Mouse (Mus musculus) erythroblast, embryonic 14.5 days (primary cell): ENCODE results near the gene Arl15. TPM values are rescaled to one million over a fixed set of nuclear protein-coding genes. Genes with fewer than 3 reads are reported as not detected.

Source experiments
- H3K27me3 ChIP-seq: 2 replicates; pipeline ENCODE4 v1.6.1; 2012; ENCODE audit warnings: inconsistent platforms; ENCODE audit not compliant: control insufficient read depth
- H3K36me3 ChIP-seq: 2 replicates; pipeline ENCODE4 v1.6.1; 2012; ENCODE audit warnings: mild to moderate bottlenecking, inconsistent platforms; ENCODE audit not compliant: control insufficient read depth
- H3K4me1 ChIP-seq: 2 replicates; pipeline ENCODE4 v1.6.1; 2012; ENCODE audit warnings: inconsistent platforms; ENCODE audit not compliant: control insufficient read depth
- H3K4me3 ChIP-seq: replicated peaks from 2 replicates; pipeline ENCODE3; 2012; ENCODE audit warnings: moderate library complexity, mild to moderate bottlenecking, inconsistent platforms
- H3K9me3 ChIP-seq: 2 replicates; pipeline ENCODE4 v1.6.1; 2012; ENCODE audit warnings: low read length, inconsistent platforms, mixed read lengths; ENCODE audit not compliant: control insufficient read depth
- GATA1 ChIP-seq: IDR thresholded peaks from 2 replicates; pipeline ENCODE4 v1.6.1; 2012; ENCODE audit warnings: low read length, inconsistent platforms, mixed read lengths
- TAL1 ChIP-seq: IDR thresholded peaks from 3 replicates; pipeline ENCODE4 v1.6.1; 2012; ENCODE audit warnings: low read length, inconsistent platforms, mixed read lengths
- polyA plus RNA-seq: library from polyadenylated mRNA; stranded (reverse); fragments of >175 nt; gene quantifications from 2 replicates; pipeline ENCODE4 v1.2.3, GENCODE M21; 2012

The Arl15 gene
- polyA plus RNA-seq, 1 experiment, result not detected

GRCm38 (mm10) chr13:113915700-113916099, 121.4 kb downstream of the Arl15 start:
- H3K36me3 ChIP-seq, result no peaks in the 10 kb centered on the region; the same call in none of the 2 replicates
- no peaks in the 10 kb centered on the region for H3K27me3 ChIP-seq
- no peak overlapping the region for H3K4me3 ChIP-seq
- H3K9me3 ChIP-seq, result no peaks in the 10 kb centered on the region
- TF ChIP-seq GATA1, result no peak
- TF ChIP-seq TAL1, result no peak
- no peaks in the 10 kb centered on the region for H3K4me1 ChIP-seq

GRCm38 (mm10) chr13:113916761-113917160, 122.5 kb downstream of the Arl15 start:
- Histone ChIP-seq H3K4me1 (no peaks in the 10 kb centered on the region), H3K36me3 (no peaks in the 10 kb centered on the region; the same call in none of the 2 replicates), H3K4me3 (no peak overlapping the region), H3K9me3 (no peaks in the 10 kb centered on the region), H3K27me3 (no peaks in the 10 kb centered on the region)
- TF ChIP-seq TAL1 (no peak), GATA1 (no peak)

GRCm38 (mm10) chr13:113917376-113917775, 123.1 kb downstream of the Arl15 start:
- Histone ChIP-seq H3K4me1 (no peaks in the 10 kb centered on the region), H3K36me3 (peaks cover 3% of the 10 kb centered on the region), H3K4me3 (no peak overlapping the region), H3K9me3 (no peaks in the 10 kb centered on the region), H3K27me3 (no peaks in the 10 kb centered on the region)
- TF ChIP-seq GATA1 (no peak), TAL1 (no peak)

GRCm38 (mm10) chr13:113917868-113918411, 123.6 kb downstream of the Arl15 start:
- H3K4me3 ChIP-seq, result no peak overlapping the region
- H3K36me3 ChIP-seq, result peaks cover 5% of the 10 kb centered on the region

GRCm38 (mm10) chr13:113918668-113919067, 124.4 kb downstream of the Arl15 start:
- H3K27me3 ChIP-seq, result no peaks in the 10 kb centered on the region
- H3K36me3 ChIP-seq, result peaks cover 8% of the 10 kb centered on the region
- H3K9me3 ChIP-seq, result no peaks in the 10 kb centered on the region
- TF ChIP-seq TAL1 (no peak), GATA1 (no peak)
- no peak overlapping the region for H3K4me3 ChIP-seq
- no peaks in the 10 kb centered on the region for H3K4me1 ChIP-seq

More at GRCm38 (mm10) chr13:113917868-113918411, 123.6 kb downstream of the Arl15 start:
- no peaks in the 10 kb centered on the region for H3K27me3 ChIP-seq
- no peaks in the 10 kb centered on the region for H3K9me3 ChIP-seq
- TF ChIP-seq GATA1, result no peak
- no peak for TF ChIP-seq TAL1
- no peaks in the 10 kb centered on the region for H3K4me1 ChIP-seq

- no peak overlapping the region for H3K4me3 ChIP-seq
- H3K36me3 ChIP-seq, result peaks cover 13% of the 10 kb centered on the region
- H3K9me3 ChIP-seq, result no peaks in the 10 kb centered on the region
- TF ChIP-seq TAL1 (no peak), GATA1 (no peak)
- no peaks in the 10 kb centered on the region for H3K27me3 ChIP-seq
- peaks cover 16% of the 10 kb centered on the region for H3K4me1 ChIP-seq
These were observed 141.4 kb downstream of the Arl15 start for GRCm38 (mm10) chr13:113935697-113936096.

- H3K4me3 ChIP-seq, result no peak overlapping the region
- H3K9me3 ChIP-seq, result no peaks in the 10 kb centered on the region
- TF ChIP-seq GATA1 (no peak), TAL1 (no peak)
- H3K4me1 ChIP-seq, result peaks cover 16% of the 10 kb centered on the region
- H3K36me3 ChIP-seq, result peaks cover 13% of the 10 kb centered on the region
- H3K27me3 ChIP-seq, result no peaks in the 10 kb centered on the region
These were observed 142.9 kb downstream of the Arl15 start for GRCm38 (mm10) chr13:113937231-113937630.

- Histone ChIP-seq H3K4me3 (no peak overlapping the region), H3K27me3 (no peaks in the 10 kb centered on the region), H3K36me3 (peaks cover 13% of the 10 kb centered on the region), H3K4me1 (peaks cover 13% of the 10 kb centered on the region), H3K9me3 (no peaks in the 10 kb centered on the region)
- TF ChIP-seq TAL1 (no peak), GATA1 (no peak)
These were observed 144.3 kb downstream of the Arl15 start for GRCm38 (mm10) chr13:113938561-113938960.

- H3K4me3 ChIP-seq, result no peak overlapping the region
- peaks cover 10% of the 10 kb centered on the region for H3K4me1 ChIP-seq
- H3K36me3 ChIP-seq, result peaks cover 13% of the 10 kb centered on the region
- H3K27me3 ChIP-seq, result no peaks in the 10 kb centered on the region
- no peak for TF ChIP-seq GATA1
- no peak for TF ChIP-seq TAL1
- H3K9me3 ChIP-seq, result no peaks in the 10 kb centered on the region
These were observed 144.8 kb downstream of the Arl15 start for GRCm38 (mm10) chr13:113939097-113939496.

GRCm38 (mm10) chr13:113939681-113940080, 145.4 kb downstream of the Arl15 start:
- Histone ChIP-seq H3K36me3 (peaks cover 12% of the 10 kb centered on the region), H3K9me3 (no peaks in the 10 kb centered on the region), H3K27me3 (no peaks in the 10 kb centered on the region), H3K4me3 (no peak overlapping the region), H3K4me1 (peaks cover 10% of the 10 kb centered on the region)
- TF ChIP-seq GATA1 (no peak), TAL1 (no peak)
